Comparison of ENCODE assay signal across 8 mouse cellular contexts in the genomic region with DNA sequence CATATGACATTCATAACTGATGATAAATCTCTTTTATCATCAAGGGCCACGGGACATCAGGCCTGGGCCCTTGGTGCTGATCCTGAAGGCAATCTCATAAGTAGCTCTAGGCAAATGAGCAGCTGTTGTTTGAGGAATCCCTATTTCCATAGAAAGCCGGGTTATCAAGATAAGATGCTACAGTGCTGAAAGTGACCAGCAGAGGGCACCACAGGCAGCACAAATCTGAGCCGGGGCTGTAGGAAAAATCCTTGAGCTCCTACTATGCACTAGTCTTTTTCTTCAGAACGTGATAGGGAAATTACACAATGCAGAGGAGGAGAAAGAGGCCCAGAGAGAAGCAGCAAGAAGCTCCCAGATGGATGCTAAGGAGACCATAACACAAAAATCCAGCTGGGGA. TPM values are rescaled to one million over a fixed set of nuclear protein-coding genes. Genes with fewer than 3 reads are reported as not detected.
A peak's percentile ranks its signal among the peaks of the same experiment; 100 is the strongest.
DNase-seq lines count a peak whose midpoint lies in the region; ATAC-seq and TF ChIP-seq lines count a peak whose summit lies in the region.

No protein-coding gene starts in this region.

- peaks cover 2% of the 10 kb centered on the region; the same call in 1 of the 2 replicates for H3K27me3 ChIP-seq in G1E (ENCODE audit: insufficient read depth, low read length)
- peaks cover 46% of the 10 kb centered on the region for H3K27me3 ChIP-seq in intestine, embryonic 15.5 days (replicated peaks)

- H3K27ac ChIP-seq in intestine, embryonic 15.5 days, result no peak overlapping the region

- peaks cover 8% of the 10 kb centered on the region for H3K9me3 ChIP-seq in G1E (replicated peaks)
- H3K9me3 ChIP-seq in intestine, embryonic 15.5 days, result no peaks in the 10 kb centered on the region

- no peak overlapping the region for H3K4me2 ChIP-seq in intestine, embryonic 15.5 days (replicated peaks)

- H3K4me3 ChIP-seq in G1E (ENCODE audit: low read depth, low read length), result no peak overlapping the region
- H3K4me3 ChIP-seq in intestine, embryonic 15.5 days (replicated peaks), result no peak overlapping the region

- no peaks in the 10 kb centered on the region for H3K36me3 ChIP-seq in G1E (replicated peaks)
- no peaks in the 10 kb centered on the region for H3K36me3 ChIP-seq in intestine, embryonic 15.5 days

- peak; percentile 16; the same call in 1 of the 2 replicates for TF ChIP-seq CTCF in G1E (IDR thresholded peaks at IDR 0.05; ENCODE audit: low read depth, low read length)

- H3K9ac ChIP-seq in intestine, embryonic 15.5 days, result no peak overlapping the region

- peak; percentile 72 to 81 for DNase-seq in left cerebral cortex, adult 18-20 months (ENCODE audit: low spot score in 2 of 2)
- no peak for DNase-seq in left cerebral cortex, adult 11 months (ENCODE audit: low spot score)
- DNase-seq in G1E (ENCODE audit: low spot score), result no peak
- DNase-seq in adrenal gland, postnatal 14 days, result peak; percentile 72
- DNase-seq in embryo, embryonic 9.5 days (ENCODE audit: extremely low spot score), result peak; percentile 54
- DNase-seq in kidney, postnatal 4 days, result peak; percentile 76 to 78

- 5% methylated on average over 4 of the region's 4 CpGs for WGBS in intestine, embryonic 15.5 days

- no peaks in the 10 kb centered on the region for H3K4me1 ChIP-seq in G1E (ENCODE audit: insufficient read depth, low read depth, low read length)
- H3K4me1 ChIP-seq in intestine, embryonic 15.5 days (replicated peaks), result peaks cover 10% of the 10 kb centered on the region

- no peak for ATAC-seq in G1E (ENCODE audit: extremely low read depth, insufficient number of reproducible peaks, low FRiP score, poor library complexity, severe bottlenecking)
- ATAC-seq in monocyte, adult 5-6 weeks (replicated peaks; ENCODE audit: insufficient number of reproducible peaks, low FRiP score, low TSS enrichment, poor library complexity, severe bottlenecking), result 0 out of 2 replicates have a peak, but pooled peaks have one; percentile 57
- no peak for ATAC-seq in intestine, embryonic 15.5 days

RNA-seq across cellular contexts. Expression of gene Scrt2, which starts 7.7 kb away (rescaled TPM):
- total RNA-seq in left cerebral cortex, adult 18-20 months (2021), result 10 to 100 TPM; 20.5 to 20.7 TPM
- total RNA-seq in G1E (2014; fragmentation: Nextera tagmentation) (not detected in 2 replicates), G1E (2017) (0.05 TPM in 1 of 2 replicates, not detected in the other)
- not detected in 2 replicates for polyA plus RNA-seq in G1E (2012)
- total RNA-seq in adrenal gland, postnatal 14 days (2021), result 0.30 and 0.33 TPM in 2 replicates
- total RNA-seq in monocyte, adult 5-6 weeks (2017), result not detected in 3 replicates
- polyA plus RNA-seq in intestine, embryonic 15.5 days (2015; fragmentation: Nextera tagmentation; extraction: Ambion mirVana), result 0.04 and 0.06 TPM in 2 replicates

RNA-seq across cellular contexts. Expression of gene Srxn1, which starts 16.2 kb away (rescaled TPM):
- total RNA-seq in left cerebral cortex, adult 18-20 months (2021), result 100 to 1,000 TPM; 103 to 106 TPM
- 2.9 and 5.5 TPM in 2 replicates for total RNA-seq in G1E (2014; fragmentation: Nextera tagmentation)
- total RNA-seq in G1E (2017), result 17.8 and 21.0 TPM in 2 replicates
- 2.5 and 4.0 TPM in 2 replicates for polyA plus RNA-seq in G1E (2012)
- total RNA-seq in adrenal gland, postnatal 14 days (2021), result 267 and 289 TPM in 2 replicates
- total RNA-seq in monocyte, adult 5-6 weeks (2017), result 14.1 to 28.0 TPM (median 16.1 TPM) in 3 replicates
- 21.7 and 23.5 TPM in 2 replicates for polyA plus RNA-seq in intestine, embryonic 15.5 days (2015; fragmentation: Nextera tagmentation; extraction: Ambion mirVana)

RNA-seq across cellular contexts. Expression of gene Tcf15, which starts 54.3 kb away (rescaled TPM):
- total RNA-seq in left cerebral cortex, adult 18-20 months (2021), result 1 to 10 TPM; 1.5 to 1.8 TPM
- total RNA-seq in G1E (2014; fragmentation: Nextera tagmentation) (not detected in 2 replicates), G1E (2017) (not detected in 2 replicates)
- polyA plus RNA-seq in G1E (2012), result not detected in 2 replicates
- total RNA-seq in adrenal gland, postnatal 14 days (2021), result 20.2 and 22.0 TPM in 2 replicates
- not detected in 3 replicates for total RNA-seq in monocyte, adult 5-6 weeks (2017)
- 10.3 and 10.4 TPM in 2 replicates for polyA plus RNA-seq in intestine, embryonic 15.5 days (2015; fragmentation: Nextera tagmentation; extraction: Ambion mirVana)

Comparison
In these comparisons a context has a peak if more than half of its experiments do, and no peak if none do; other contexts are left out.
1. DNase-seq: peak in left cerebral cortex, adult 18-20 months (2 of 2), adrenal gland, postnatal 14 days (single experiment), embryo, embryonic 9.5 days (single experiment) and kidney, postnatal 4 days (2 of 2); none in left cerebral cortex, adult 11 months (single experiment) and G1E (single experiment).
2. RNA of gene Scrt2, which starts 7.7 kb away (total RNA-seq): 20.5 to 20.7 TPM in left cerebral cortex, adult 18-20 months; 0.30 to 0.33 TPM in adrenal gland, postnatal 14 days, 0.05 TPM in G1E and not detected in monocyte, adult 5-6 weeks; every median in the first group is over 10 times any median in the second.